Mouse (Mus musculus) E14TG2a.4 (cell line): ENCODE results near the gene Ndst2.

Experiments used
- H3K27me3 ChIP-seq: 2 replicates; pipeline ENCODE4 v1.6.1; 2014; ENCODE audit warnings: low read length, control low read depth; ENCODE audit not compliant: insufficient read depth
- H3K36me3 ChIP-seq: 2 replicates; pipeline ENCODE4 v1.6.1; 2014; ENCODE audit warnings: low read length, control low read depth; ENCODE audit not compliant: insufficient read depth
- H3K4me1 ChIP-seq: replicated peaks from 2 replicates; pipeline ENCODE4 v1.6.1; 2014; ENCODE audit warnings: low read depth, low read length, control low read depth
- H3K4me3 ChIP-seq: replicated peaks from 2 replicates; pipeline ENCODE4 v1.5.1; 2014; ENCODE audit warnings: mild to moderate bottlenecking, low read length
- H3K9me3 ChIP-seq: 2 replicates; pipeline ENCODE4 v1.6.1; 2014; ENCODE audit warnings: low read length, control low read depth
- CTCF ChIP-seq: conservative IDR thresholded peaks from 2 replicates; pipeline ENCODE4 v1.5.1; 2014; ENCODE audit warnings: low read length
- NANOG ChIP-seq: IDR thresholded peaks from 2 replicates; pipeline ENCODE4 v1.6.1; 2014; ENCODE audit warnings: borderline replicate concordance, low read length, mixed read lengths
- POU5F1 ChIP-seq: IDR thresholded peaks from 2 replicates; pipeline ENCODE4 v1.6.1; 2014; ENCODE audit warnings: low read length, borderline replicate concordance

Gene Ndst2

GRCm38 (mm10) chr14:20733041-20733951, 1.1 kb downstream of the Ndst2 start:
- Histone ChIP-seq H3K36me3 (peaks cover 21% of the 10 kb centered on the region), H3K9me3 (no peaks in the 10 kb centered on the region), H3K4me1 (peaks cover 58% of the 10 kb centered on the region), H3K27me3 (peaks cover 49% of the 10 kb centered on the region), H3K4me3 (peak overlapping the region; percentile 88)
- TF ChIP-seq CTCF (no peak), POU5F1 (no peak), NANOG (no peak)

DNA sequence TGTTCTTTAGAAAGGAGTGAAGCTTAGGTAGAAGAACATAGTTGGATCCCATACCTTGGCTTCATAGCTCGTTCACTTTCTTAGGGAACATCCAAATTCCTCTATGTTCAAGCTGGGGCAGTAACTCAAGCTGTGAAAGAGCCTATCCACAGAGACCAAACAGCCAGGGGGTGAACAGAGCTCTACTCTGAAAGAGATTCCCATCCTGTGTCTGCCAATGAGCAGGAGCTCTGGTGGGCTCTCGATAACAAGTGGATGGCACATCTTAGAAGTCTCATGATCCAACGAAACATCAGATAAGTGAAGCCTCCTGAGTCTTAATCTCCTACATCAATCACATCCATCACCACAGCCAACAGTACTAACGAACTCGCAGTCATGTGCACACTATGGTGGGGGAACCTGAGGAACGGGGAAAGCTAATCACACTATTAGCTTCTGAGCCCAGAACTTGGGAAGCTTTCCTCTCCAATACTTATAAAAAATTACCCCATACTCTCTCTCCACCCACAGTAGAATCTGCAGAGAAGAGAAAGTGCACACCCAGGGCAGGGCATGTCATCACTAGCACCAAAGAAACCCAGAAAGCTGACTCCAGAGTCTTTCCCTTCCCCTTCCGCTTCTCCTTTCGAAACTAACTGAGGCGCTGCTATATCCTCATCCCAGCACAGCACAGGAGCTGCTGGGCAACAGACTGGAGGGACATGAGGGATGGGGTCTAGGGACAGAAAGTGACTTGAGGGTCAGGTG, 3.3 kb downstream of the Ndst2 start:
- Histone ChIP-seq H3K27me3 (peaks cover 49% of the 10 kb centered on the region), H3K4me3 (no peak overlapping the region), H3K4me1 (peaks cover 46% of the 10 kb centered on the region), H3K9me3 (no peaks in the 10 kb centered on the region), H3K36me3 (peaks cover 20% of the 10 kb centered on the region)
- TF ChIP-seq NANOG (no peak), POU5F1 (no peak), CTCF (no peak)

DNA sequence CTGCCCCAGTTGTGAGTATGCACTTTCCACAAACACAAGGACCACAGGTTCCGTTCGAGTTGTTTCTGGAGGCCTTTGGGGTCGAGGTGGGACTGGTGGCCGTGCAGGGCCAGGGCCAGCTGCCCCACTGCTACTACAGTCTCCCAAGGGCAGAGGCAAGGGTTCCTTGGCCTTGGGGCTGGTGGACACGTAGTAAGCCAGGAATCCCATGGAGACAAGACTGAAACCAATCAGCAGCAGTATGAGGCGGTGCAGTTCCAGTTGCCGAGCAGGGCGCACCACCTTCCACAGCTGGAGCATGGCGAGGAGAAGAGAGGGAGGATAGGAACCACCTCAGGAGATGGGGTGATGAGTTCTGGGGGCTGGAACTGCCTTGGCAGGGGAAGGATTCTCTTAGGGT, 4.5 kb downstream of the Ndst2 start:
- Histone ChIP-seq H3K27me3 (peaks cover 44% of the 10 kb centered on the region), H3K36me3 (peaks cover 17% of the 10 kb centered on the region), H3K4me1 (peaks cover 34% of the 10 kb centered on the region), H3K4me3 (peak overlapping the region; percentile 71), H3K9me3 (no peaks in the 10 kb centered on the region)
- TF ChIP-seq POU5F1 = no peak
- no peak for TF ChIP-seq CTCF
- no peak for TF ChIP-seq NANOG

DNA sequence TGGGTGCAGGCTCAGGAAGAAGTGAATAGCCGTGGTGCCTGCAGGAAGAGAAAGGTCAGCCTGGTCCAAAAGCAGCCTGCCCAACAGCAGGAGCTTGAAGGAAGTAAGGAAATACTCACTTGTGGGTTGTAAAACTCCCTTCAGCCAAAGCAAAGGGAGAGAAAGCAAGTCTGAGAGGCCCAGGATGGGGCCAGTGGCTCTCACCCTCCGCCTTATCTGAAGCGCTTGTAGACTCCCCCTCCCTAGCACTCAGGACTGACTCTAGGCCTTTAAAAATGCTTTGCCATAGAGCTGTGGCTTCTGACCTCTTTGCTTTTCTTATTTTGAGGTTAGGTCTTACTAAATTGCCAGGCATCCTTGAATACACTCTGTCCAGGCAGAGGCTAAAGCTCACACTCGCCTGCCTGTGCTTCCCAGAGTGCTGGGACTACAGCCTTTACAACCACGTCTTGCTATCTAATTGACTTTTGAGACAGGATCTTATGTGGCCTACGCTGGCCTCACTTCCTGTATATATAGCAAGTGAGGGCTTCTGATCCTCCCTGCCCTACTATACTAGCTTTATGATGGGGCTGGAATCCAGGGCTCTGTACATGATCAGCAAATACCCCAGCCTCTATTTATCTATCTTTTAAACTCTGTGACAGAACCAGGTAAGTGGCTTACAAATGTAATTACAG, 8.6 kb downstream of the Ndst2 start:
- Histone ChIP-seq H3K36me3 (peaks cover 48% of the 10 kb centered on the region), H3K4me3 (no peak overlapping the region), H3K27me3 (peaks cover 12% of the 10 kb centered on the region), H3K4me1 (peaks cover 26% of the 10 kb centered on the region), H3K9me3 (no peaks in the 10 kb centered on the region)
- TF ChIP-seq NANOG (no peak), CTCF (no peak), POU5F1 (no peak)

GRCm38 (mm10) chr14:20724043-20724442, 10.3 kb downstream of the Ndst2 start:
- Histone ChIP-seq H3K4me1 (peaks cover 13% of the 10 kb centered on the region), H3K4me3 (no peak overlapping the region), H3K36me3 (peaks cover 61% of the 10 kb centered on the region), H3K27me3 (no peaks in the 10 kb centered on the region), H3K9me3 (no peaks in the 10 kb centered on the region)
- TF ChIP-seq CTCF (peak; percentile 94), POU5F1 (no peak)

- Histone ChIP-seq H3K36me3 (peaks cover 70% of the 10 kb centered on the region), H3K9me3 (no peaks in the 10 kb centered on the region), H3K4me3 (no peak overlapping the region), H3K4me1 (peaks cover 4% of the 10 kb centered on the region), H3K27me3 (no peaks in the 10 kb centered on the region)
- TF ChIP-seq CTCF (no peak), POU5F1 (no peak), NANOG (no peak)
These were observed 11.4 kb downstream of the Ndst2 start for GRCm38 (mm10) chr14:20723006-20723405.

DNA sequence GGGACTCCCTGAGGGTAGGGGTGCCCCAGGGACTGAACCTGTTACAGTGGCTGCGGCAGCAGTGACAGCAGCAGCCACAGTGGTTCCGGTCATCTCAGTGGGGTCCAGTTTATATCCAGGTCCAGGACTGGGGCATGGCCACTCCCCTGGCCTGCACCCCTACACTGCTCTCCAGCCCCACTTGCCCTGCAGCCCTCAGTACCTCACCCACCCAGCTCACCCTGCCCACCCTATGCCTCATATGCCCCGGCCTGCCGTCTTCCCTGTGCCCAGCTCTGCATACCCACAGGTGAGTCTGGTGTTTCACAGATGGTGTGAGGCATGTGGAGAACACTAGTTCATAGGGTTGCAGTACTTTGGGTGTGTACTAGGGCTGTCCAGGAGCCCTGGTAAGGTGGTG, 13.0 kb downstream of the Ndst2 start:
- no peaks in the 10 kb centered on the region for H3K9me3 ChIP-seq
- H3K27me3 ChIP-seq = no peaks in the 10 kb centered on the region
- no peak overlapping the region for H3K4me3 ChIP-seq
- peaks cover 76% of the 10 kb centered on the region for H3K36me3 ChIP-seq
- H3K4me1 ChIP-seq = no peaks in the 10 kb centered on the region
- no peak for TF ChIP-seq POU5F1
- TF ChIP-seq CTCF = no peak
- no peak for TF ChIP-seq NANOG

GRCm38 (mm10) chr14:20719767-20720166, 14.6 kb downstream of the Ndst2 start:
- Histone ChIP-seq H3K4me3 (no peak overlapping the region), H3K9me3 (no peaks in the 10 kb centered on the region), H3K27me3 (no peaks in the 10 kb centered on the region), H3K36me3 (peaks cover 72% of the 10 kb centered on the region), H3K4me1 (peaks cover 1% of the 10 kb centered on the region; the same call in 1 of the 2 replicates)
- TF ChIP-seq NANOG (no peak), POU5F1 (no peak), CTCF (no peak)
